Mouse (Mus musculus) kidney, adult 2 months (tissue): ENCODE data around the gene Trip6. TPM values are rescaled to one million over a fixed set of nuclear protein-coding genes. Genes with fewer than 3 reads are reported as not detected.

Experiments
- DNase-seq: peaks from one replicate; pipeline ENCODE4 v3.0.0; 2021
- H3K27ac ChIP-seq: fragments of 200-500 bp; 2 replicates; pipeline ENCODE4 v1.5.1; 2012; ENCODE audit warnings: low read depth, low read length, control low read depth, inconsistent platforms; ENCODE audit not compliant: insufficient read depth
- H3K27me3 ChIP-seq: fragments of 200-500 bp; replicated peaks from 2 replicates; pipeline ENCODE4 v1.6.1; 2012; ENCODE audit warnings: mild to moderate bottlenecking, moderate library complexity, low read length, inconsistent platforms; ENCODE audit not compliant: control insufficient read depth, insufficient read depth
- H3K36me3 ChIP-seq: fragments of 200-500 bp; 2 replicates; pipeline ENCODE4 v1.6.1; 2012; ENCODE audit warnings: mild to moderate bottlenecking, moderate library complexity, low read length, inconsistent platforms; ENCODE audit not compliant: control insufficient read depth, insufficient read depth
- H3K4me1 ChIP-seq: fragments of 200-500 bp; 2 replicates; pipeline ENCODE4 v1.6.1; 2011; ENCODE audit warnings: low read length; ENCODE audit not compliant: control insufficient read depth, insufficient read depth
- H3K4me3 ChIP-seq: fragments of 200-500 bp; 2 replicates; pipeline ENCODE4 v1.5.1; 2011; ENCODE audit warnings: mild to moderate bottlenecking, low read depth, low read length, control low read depth; ENCODE audit not compliant: insufficient read depth
- CTCF ChIP-seq: fragments of 200-500 bp; conservative IDR thresholded peaks from 2 replicates; pipeline ENCODE4 v1.5.1; 2011; ENCODE audit warnings: low read depth, mild to moderate bottlenecking, control low read depth, low read length, moderate library complexity, mixed read lengths; ENCODE audit not compliant: insufficient read depth, insufficient read length
- POLR2A ChIP-seq: fragments of 200-500 bp; IDR thresholded peaks from one replicate; pipeline ENCODE4 v1.6.1; 2011; ENCODE audit warnings: low read depth, low read length, control low read depth
- WGBS: fragments of 180-500 bp; shearing (Covaris S2); methylation state at CpG from one replicate; pipeline ENCODE4 v1.1.7; 2018; 5-methylcytosine and 5-hydroxymethylcytosine counted together
- polyA plus RNA-seq: library from polyadenylated mRNA; depleted of rRNA; stranded (reverse); fragments of >200 nt; gene quantifications from 2 replicates; pipeline ENCODE4 v1.2.3, GENCODE M21; 2012

Trip6 gene
- polyA plus RNA-seq, 1 experiment, result 53.2 TPM

- under 1% methylated on average over 55 of the region's 55 CpGs for WGBS
- Histone ChIP-seq H3K36me3 (0 out of 2 replicates have a peak, but pooled peaks cover 1% of the 10 kb centered on the region), H3K4me3 (peak overlapping the region; percentile 70), H3K4me1 (peaks cover 21% of the 10 kb centered on the region; the same call in 1 of the 2 replicates), H3K27me3 (no peaks in the 10 kb centered on the region), H3K27ac (peak overlapping the region; percentile 93)
- no peak for TF ChIP-seq POLR2A
- no peak for TF ChIP-seq CTCF
- no peak for DNase-seq
Observed at GRCm38 (mm10) chr5:137350205-137351057, 36.2 kb upstream of the Trip6 start.

DNA sequence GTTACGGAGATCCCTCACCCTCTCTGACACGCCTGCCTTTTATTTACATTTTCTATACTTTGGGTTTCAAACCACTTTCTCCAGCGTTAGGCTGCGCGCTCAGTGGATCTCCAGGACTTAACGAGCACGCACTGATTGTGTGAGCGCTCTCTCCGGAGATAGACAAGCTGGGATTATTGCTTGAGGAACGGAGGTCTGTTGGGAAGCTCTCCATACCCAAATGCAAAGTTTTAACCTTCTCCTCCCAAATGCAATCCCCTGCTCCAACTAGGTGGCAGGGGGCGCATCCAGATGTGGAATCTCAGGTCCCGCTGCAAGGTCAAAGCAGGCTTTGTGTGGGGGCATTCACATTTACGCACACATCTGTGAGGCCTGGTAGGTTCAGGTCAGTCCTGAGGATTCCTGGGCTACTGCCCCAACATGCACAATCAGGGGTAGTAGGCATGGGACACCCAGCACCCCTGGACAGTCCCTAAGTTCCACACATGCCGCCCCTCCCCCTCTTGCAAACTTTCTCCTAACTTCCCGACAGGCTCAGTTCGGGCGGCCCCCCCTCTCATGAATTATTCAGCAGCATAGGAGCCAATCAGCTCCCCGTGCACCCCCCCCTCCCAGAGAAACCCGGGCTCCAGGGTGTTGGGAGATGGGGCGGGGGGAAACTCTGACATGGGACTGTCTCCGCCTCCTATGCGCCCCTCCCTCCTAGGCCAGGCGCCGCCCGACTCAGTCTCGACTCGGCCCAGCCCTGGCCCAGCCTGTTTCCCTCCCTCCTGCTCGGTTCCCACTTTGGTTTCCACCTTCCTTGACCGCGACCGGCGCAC lies 35.4 kb upstream of the Trip6 start, which contains the start of gene Ephb4:
Ephb4 (plus strand) TSS at position 726 of the 821 bp plus-strand sequence.
- WGBS, result 2% methylated on average over 32 of the region's 32 CpGs

DNA sequence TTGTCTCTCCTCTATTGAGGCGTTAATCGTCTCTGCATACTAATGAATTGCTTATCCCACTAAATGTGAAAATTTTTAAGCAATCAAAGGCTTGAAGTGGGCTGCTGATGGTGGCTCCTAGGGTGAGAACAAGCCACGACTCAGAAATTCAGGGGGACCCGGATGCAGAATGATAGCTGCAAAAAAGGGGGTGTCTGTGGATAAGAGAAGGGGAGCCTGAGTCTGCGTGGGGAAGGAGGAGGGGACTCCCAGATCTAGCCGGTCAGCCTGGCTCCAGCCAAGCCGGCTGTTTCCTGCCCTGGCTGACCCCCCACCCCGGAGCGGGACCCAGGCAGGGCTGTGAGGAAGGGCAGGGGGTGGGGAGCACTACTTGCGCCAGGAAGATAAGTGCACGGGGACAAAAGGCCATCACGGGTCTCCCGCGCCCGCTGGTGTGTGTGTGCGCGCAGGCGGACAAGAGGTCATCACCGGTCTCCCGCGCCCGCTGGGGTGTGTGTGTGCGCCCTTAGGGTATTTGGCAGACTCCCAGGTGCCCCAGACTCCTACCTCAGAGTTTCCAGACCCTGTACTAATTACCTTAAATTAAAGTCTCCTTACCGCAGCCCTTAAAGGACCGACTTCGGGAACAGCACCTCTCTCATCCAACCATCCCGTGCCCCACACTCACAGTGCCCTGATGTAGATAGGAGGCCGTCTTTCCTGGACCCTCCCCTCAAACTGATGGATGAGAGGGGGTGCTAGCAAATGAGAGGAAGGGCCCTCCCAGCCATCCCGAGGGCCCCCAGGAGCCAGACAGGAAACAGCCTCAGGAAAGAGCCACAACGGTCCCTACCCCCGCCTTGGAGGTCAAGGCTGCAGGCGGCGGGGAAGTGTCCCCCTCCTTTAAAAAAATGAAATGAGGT lies 34.5 kb upstream of the Trip6 start:
- Histone ChIP-seq H3K4me1 (peaks cover 25% of the 10 kb centered on the region; the same call in 1 of the 2 replicates), H3K4me3 (peak overlapping the region; percentile 55), H3K36me3 (no peaks in the 10 kb centered on the region), H3K27me3 (no peaks in the 10 kb centered on the region), H3K27ac (peak overlapping the region; percentile 95)
- TF ChIP-seq POLR2A (no peak), CTCF (no peak)
- 3% methylated on average over 33 of the region's 33 CpGs for WGBS
- DNase-seq, result peak; percentile 95

More for the DNA sequence above, 35.4 kb upstream of the Trip6 start, which contains the start of gene Ephb4:
- peak; percentile 95 for TF ChIP-seq POLR2A
- 0 out of 2 replicates have a peak, but pooled peaks have one; percentile 11 for TF ChIP-seq CTCF
- DNase-seq, result peak; percentile 99
- H3K27me3 ChIP-seq, result no peaks in the 10 kb centered on the region
- H3K4me1 ChIP-seq, result peaks cover 25% of the 10 kb centered on the region; the same call in 1 of the 2 replicates
- no peaks in the 10 kb centered on the region for H3K36me3 ChIP-seq
- H3K27ac ChIP-seq, result peak within 1 kb of the TSS; percentile 95
- peak within 1 kb of the TSS; percentile 70 for H3K4me3 ChIP-seq

- no peak for TF ChIP-seq CTCF
- TF ChIP-seq POLR2A, result no peak
- 20% methylated on average over 7 of the region's 7 CpGs for WGBS
- Histone ChIP-seq H3K27me3 (no peaks in the 10 kb centered on the region), H3K36me3 (no peaks in the 10 kb centered on the region), H3K4me1 (peaks cover 24% of the 10 kb centered on the region; the same call in 1 of the 2 replicates), H3K27ac (peak overlapping the region; percentile 95), H3K4me3 (no peak overlapping the region)
- peak; percentile 63 for DNase-seq
Observed at GRCm38 (mm10) chr5:137347856-137348255, 33.7 kb upstream of the Trip6 start.

DNA sequence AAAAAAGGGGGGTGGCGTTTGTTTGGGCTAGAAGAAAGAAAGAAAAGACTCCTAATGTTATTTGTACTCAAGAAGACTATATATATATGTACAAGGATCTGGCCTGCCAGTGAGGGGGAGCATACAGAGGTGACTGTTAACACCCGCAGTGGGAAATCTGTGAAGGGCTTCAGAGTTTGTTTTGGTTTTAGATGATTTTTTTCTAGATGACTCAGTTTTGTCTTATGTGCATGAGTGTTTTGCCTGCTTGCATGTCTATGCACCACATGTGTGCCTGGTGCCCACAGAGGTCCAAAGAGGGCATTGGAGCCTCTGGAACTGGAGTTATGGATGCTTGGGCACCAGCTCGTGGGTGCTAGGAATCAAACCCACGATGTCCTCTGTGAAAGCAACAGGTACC lies 32.8 kb upstream of the Trip6 start:
- no peak for TF ChIP-seq CTCF
- TF ChIP-seq POLR2A, result no peak
- peaks cover 18% of the 10 kb centered on the region; the same call in 1 of the 2 replicates for H3K4me1 ChIP-seq
- H3K27ac ChIP-seq, result no peak overlapping the region
- no peaks in the 10 kb centered on the region for H3K27me3 ChIP-seq
- H3K36me3 ChIP-seq, result no peaks in the 10 kb centered on the region
- DNase-seq, result no peak
- WGBS, result 77% methylated on average over 4 of the region's 4 CpGs
- no peak overlapping the region for H3K4me3 ChIP-seq

DNA sequence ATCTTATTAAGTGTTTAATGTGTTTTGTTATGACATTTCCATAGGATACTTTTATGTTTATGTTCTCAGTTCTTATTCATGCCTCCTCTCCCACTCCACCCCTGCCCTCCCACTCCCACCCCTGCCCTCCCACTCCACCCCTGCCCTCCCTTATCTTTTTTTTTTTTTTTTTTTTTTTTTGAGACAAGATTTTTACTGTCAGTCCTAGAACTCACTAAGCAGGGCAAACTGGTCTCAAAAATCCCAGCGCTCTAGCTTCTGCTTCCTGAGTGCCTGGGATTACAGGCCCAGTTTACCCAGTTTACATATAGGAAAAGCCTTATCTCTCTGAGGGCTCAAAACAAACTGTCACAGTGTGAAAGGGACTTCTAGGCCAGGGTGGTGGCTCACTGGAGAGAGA lies 32.2 kb upstream of the Trip6 start:
- 86% methylated on average over 1 of the region's 1 CpGs for WGBS
- H3K27ac ChIP-seq, result peak overlapping the region; percentile 96

More for the DNA sequence above, 32.2 kb upstream of the Trip6 start:
- H3K4me1 ChIP-seq, result peaks cover 18% of the 10 kb centered on the region; the same call in 1 of the 2 replicates
- H3K27me3 ChIP-seq, result no peaks in the 10 kb centered on the region
- no peak for DNase-seq
- no peaks in the 10 kb centered on the region for H3K36me3 ChIP-seq
- no peak for TF ChIP-seq CTCF
- no peak overlapping the region for H3K4me3 ChIP-seq
